Mouse (Mus musculus) erythroblast, embryonic 14.5 days (primary cell): ENCODE data around the gene Tnfrsf1b.

Experiments used
- GATA1 ChIP-seq: IDR thresholded peaks from 2 replicates; pipeline ENCODE4 v1.6.1; 2012; ENCODE audit warnings: low read length, inconsistent platforms, mixed read lengths
- TAL1 ChIP-seq: IDR thresholded peaks from 3 replicates; pipeline ENCODE4 v1.6.1; 2012; ENCODE audit warnings: low read length, inconsistent platforms, mixed read lengths

DNA sequence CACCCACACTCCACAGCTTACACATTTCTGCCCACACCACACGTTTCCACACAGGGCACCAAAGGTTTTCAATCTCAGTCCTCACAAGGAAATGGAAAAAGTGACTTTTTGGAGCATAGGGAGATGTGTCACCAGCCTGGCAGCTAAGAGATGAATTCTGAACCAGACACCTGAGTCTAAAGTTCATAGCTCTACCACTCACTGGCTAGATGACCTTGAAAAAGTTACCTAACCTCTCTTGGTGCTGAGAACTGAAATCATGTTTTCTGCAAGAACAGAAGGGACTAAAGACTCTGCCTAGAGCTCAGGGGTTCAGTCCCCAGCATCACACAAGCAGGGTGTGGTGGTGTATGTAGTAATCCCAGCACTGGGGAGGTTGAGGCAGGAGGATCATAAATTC, 26.7 kb downstream of the Tnfrsf1b start:
- TF ChIP-seq TAL1 (no peak), GATA1 (no peak)
